Mouse (Mus musculus) myocyte (in vitro differentiated cells): ENCODE measurements around the gene Tnfrsf1a.

ENCODE experiments used
- CEBPB ChIP-seq: IDR thresholded peaks from 2 replicates; pipeline ENCODE4 v1.6.1; 2011; ENCODE audit warnings: mild to moderate bottlenecking, moderate library complexity; ENCODE audit not compliant: poor library complexity, insufficient read depth, severe bottlenecking
- E2F4 ChIP-seq: IDR thresholded peaks from one replicate; pipeline ENCODE4 v1.6.1; 2011; ENCODE audit warnings: mild to moderate bottlenecking, control low read depth, moderate library complexity; ENCODE audit not compliant: insufficient read depth
- MAX ChIP-seq: IDR thresholded peaks from one replicate; pipeline ENCODE4 v1.6.1; 2011; ENCODE audit warnings: low read depth, mild to moderate bottlenecking, control low read depth
- MYOG ChIP-seq, 3 experiments: IDR thresholded peaks; one replicate each; pipeline ENCODE4 v1.6.1; 2011; ENCODE audit warnings: control low read depth in 2 of 3, low read depth in 2 of 3, mild to moderate bottlenecking in 2 of 3; ENCODE audit not compliant: insufficient read length in 2 of 3, control insufficient read depth in 1 of 3, insufficient read depth in 1 of 3
- POLR2A ChIP-seq: IDR thresholded peaks from one replicate; pipeline ENCODE4 v1.6.1; 2011; ENCODE audit warnings: low read depth, mild to moderate bottlenecking, control low read depth, moderate library complexity; ENCODE audit not compliant: insufficient read length
- POLR2AphosphoS2 ChIP-seq: IDR thresholded peaks from one replicate; pipeline ENCODE4 v1.6.1; 2011; ENCODE audit warnings: low read depth, control low read depth; ENCODE audit not compliant: insufficient read length
- REST ChIP-seq: IDR thresholded peaks from one replicate; pipeline ENCODE4 v1.6.1; 2011; ENCODE audit warnings: mild to moderate bottlenecking, control low read depth, moderate library complexity; ENCODE audit not compliant: insufficient read depth, insufficient read length
- TCF12 ChIP-seq: IDR thresholded peaks from one replicate; pipeline ENCODE4 v1.6.1; 2011; ENCODE audit warnings: mild to moderate bottlenecking, control low read depth; ENCODE audit not compliant: poor library complexity, insufficient read depth, severe bottlenecking
- USF1 ChIP-seq: IDR thresholded peaks from one replicate; pipeline ENCODE4 v1.6.1; 2011; ENCODE audit warnings: low read depth, mild to moderate bottlenecking, control low read depth, moderate library complexity

DNA sequence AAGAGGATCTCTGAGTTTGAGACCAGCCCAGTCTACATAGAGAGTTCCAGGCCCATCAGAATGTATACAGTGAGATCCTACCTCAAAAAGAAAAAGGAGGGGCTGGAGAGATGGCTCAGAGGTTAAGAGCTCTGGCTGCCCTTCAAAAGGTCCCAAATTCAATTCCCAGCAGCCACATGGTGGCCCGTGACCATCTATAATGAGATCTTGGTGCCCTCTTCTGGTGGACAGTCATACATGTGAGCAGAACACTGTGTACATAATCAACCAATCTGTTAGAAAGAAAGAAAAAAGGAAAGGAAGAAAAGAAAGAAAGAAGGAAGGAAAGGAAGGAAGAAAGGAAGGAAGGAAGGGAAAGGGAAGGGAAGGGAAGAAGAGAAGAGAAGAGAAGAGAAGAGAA lies 17.0 kb downstream of the Tnfrsf1a start:
- TF ChIP-seq CEBPB: no peak
- no peak for TF ChIP-seq USF1
- no peak for TF ChIP-seq POLR2A
- no peak for TF ChIP-seq REST
- no peak for TF ChIP-seq TCF12
- no peak for TF ChIP-seq MYOG (IDR thresholded peaks at IDR 0.05; ENCODE audit: control insufficient read depth in 1 of 3, insufficient read depth in 1 of 3, insufficient read length in 2 of 3, low read depth in 2 of 3)
- no peak for TF ChIP-seq MAX
- TF ChIP-seq E2F4: no peak
- no peak for TF ChIP-seq POLR2AphosphoS2
